Mouse (Mus musculus) central nervous system, embryonic 11.5 days (tissue): Measurements from ENCODE around the gene Rap1a. TPM values are rescaled to one million over a fixed set of nuclear protein-coding genes. Genes with fewer than 3 reads are reported as not detected.

Experiments used
- polyA plus RNA-seq: library from polyadenylated mRNA; depleted of rRNA; stranded (reverse); fragments of >200 nt; gene quantifications from 2 replicates; pipeline ENCODE4 v1.2.3, GENCODE M21; 2012; rRNA removed

The Rap1a gene
- 44.0 and 48.7 TPM in 2 replicates for polyA plus RNA-seq

GRCm38 (mm10) chr3:105801191-105802166 is at the start of gene Rap1a:
Gene Rap1a (minus strand): TSS chr3:105801336.

DNA sequence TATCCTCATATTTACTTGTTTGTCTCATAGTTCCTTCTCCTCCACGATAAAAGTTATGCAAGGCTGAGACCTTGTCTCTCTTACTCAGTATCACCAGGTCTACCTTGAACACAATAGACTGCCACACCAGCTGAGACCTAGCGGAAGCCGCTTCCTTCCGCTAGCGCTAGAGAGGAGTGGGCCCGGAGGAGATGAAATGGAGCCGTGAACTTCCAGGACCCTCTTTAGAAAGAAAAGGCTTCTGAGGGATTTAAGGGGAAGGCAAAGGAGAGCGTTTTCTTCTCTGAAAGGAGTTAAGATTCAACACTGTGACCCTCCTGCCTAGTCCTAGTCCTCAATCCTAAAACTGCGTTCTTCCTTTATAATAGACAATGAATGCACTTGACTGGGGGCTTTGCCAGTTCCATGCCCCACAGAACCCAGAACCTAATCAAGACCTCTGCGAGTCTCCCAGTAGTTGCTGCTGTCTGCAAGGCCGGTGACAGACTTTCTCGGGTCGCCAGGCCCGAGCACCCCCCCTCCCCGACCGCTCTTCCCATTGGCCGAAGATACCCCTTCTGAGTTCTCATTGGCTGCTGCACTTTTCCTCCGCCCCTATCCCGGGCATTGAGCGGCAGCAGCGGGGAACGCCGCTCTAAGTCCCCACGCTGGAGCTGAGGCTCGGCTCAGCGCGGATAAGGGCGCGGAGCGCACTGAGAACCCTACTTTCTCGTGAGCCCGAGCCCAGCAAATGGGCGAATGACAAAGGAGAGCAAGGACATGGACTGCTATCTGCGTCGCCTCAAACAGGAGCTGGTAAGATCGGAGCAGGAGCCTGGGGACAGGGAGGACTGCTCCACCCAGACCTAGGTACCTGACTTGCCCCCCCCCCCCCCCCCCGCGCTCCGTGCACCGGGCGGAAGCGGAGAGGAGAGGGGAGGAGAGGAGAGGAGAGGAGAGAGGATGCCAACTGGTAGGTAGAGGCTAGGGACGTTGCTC is 96.8 kb downstream of the Rap1a start, which contains the start of gene Inka2:
Inka2 (plus strand) TSS at position 569 of the 978 bp plus-strand sequence.

GRCm38 (mm10) chr3:105687324-105688060 is 113.6 kb downstream of the Rap1a start, which contains the start of gene Ddx20:
Gene Ddx20 (minus strand): TSS chr3:105687574.

Other genes starting within 250 kb of the Rap1a start
- 26.2 and 29.2 TPM in 2 replicates for gene Ddx20, start 113.8 kb downstream of the Rap1a start, polyA plus RNA-seq
- gene Inka2, start 96.7 kb downstream of the Rap1a start, polyA plus RNA-seq: 3.0 and 3.2 TPM in 2 replicates
- gene Adora3, start 69.5 kb upstream of the Rap1a start, polyA plus RNA-seq: 0.07 TPM in 1 of 2 replicates, not detected in the other
- 0.08 and 0.17 TPM in 2 replicates for gene Tmigd3, start 69.6 kb upstream of the Rap1a start, polyA plus RNA-seq
- 1.1 and 1.2 TPM in 2 replicates for gene I830077J02Rik, start 131.3 kb upstream of the Rap1a start, polyA plus RNA-seq
- 62.9 and 82.8 TPM in 2 replicates for gene Wdr77, start 158.0 kb upstream of the Rap1a start, polyA plus RNA-seq
- 271 and 331 TPM in 2 replicates for gene Atp5f1, start 158.8 kb upstream of the Rap1a start, polyA plus RNA-seq
- 7.6 and 18.3 TPM in 2 replicates for gene Ovgp1, start 172.4 kb upstream of the Rap1a start, polyA plus RNA-seq
- gene Pifo, start 213.3 kb upstream of the Rap1a start, polyA plus RNA-seq: 0.61 and 0.73 TPM in 2 replicates
- gene Chil5, start 231.5 kb upstream of the Rap1a start, polyA plus RNA-seq: 0.16 TPM in 1 of 2 replicates, not detected in the other